Comparison of ENCODE assay signal across 18 mouse cellular contexts in the genomic region with DNA sequence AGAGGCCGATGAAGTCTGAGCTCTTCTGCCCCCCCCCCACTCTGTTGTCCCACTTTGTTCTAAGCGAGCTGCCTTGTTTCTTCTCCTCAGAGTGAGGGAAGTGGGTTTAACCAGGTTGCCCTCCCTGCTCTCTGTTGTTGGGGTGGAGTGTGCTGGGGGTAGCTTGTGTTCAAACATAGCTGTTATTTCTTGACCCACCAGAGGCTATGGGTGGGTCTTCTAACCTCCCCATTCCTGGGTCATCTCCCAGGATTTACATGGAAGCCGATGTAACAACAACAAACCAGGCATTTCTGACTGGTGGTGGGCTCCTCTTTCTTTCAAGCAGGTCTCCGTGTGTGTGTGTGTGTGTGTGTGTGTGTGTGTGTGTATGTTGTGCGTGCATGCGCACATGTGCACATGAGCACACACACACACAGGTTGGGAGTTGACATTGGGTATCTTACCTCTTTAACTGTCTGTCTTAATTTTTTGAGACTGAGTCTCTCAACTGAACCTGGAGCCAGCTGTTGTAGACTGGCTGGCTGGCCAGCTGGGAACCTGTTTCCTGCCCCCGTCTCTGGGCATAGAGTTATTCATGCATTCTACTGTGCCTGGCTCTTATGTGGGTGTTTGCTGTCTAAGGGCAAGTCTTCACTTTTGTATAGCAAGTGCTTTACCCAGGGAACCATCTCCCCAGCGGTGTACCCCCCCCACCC. TPM values are rescaled to one million over a fixed set of nuclear protein-coding genes. Genes with fewer than 3 reads are reported as not detected.
DNase-seq lines count a peak whose midpoint lies in the region; ATAC-seq and TF ChIP-seq lines count a peak whose summit lies in the region.
"Had no signal": no experiment of that assay in that cellular context is flagged by ENCODE, and none has a peak within 500 bp of the region (broad histone marks: within the 10 kb centered on the region; RNA-seq: fewer than 3 reads in every experiment).

No protein-coding gene starts in this region.

- H3K4me2 ChIP-seq in intestine, embryonic 16.5 days (ENCODE audit: low read depth, low read length), result no peak overlapping the region
- H3K4me2 ChIP-seq in intestine, postnatal 0 days (replicated peaks; ENCODE audit: low read depth), result no peak overlapping the region
- H3K4me2 ChIP-seq in stomach, embryonic 16.5 days (ENCODE audit: low read depth, low read length), result no peak overlapping the region
- H3K4me2 ChIP-seq: forebrain, embryonic 12.5 days; liver, embryonic 11.5 days; lung, embryonic 15.5 days had no signal

- H3K36me3 ChIP-seq in intestine, embryonic 16.5 days (ENCODE audit: control insufficient read depth, insufficient read depth, low read length), result no peaks in the 10 kb centered on the region
- no peaks in the 10 kb centered on the region for H3K36me3 ChIP-seq in intestine, postnatal 0 days (ENCODE audit: control insufficient read depth, insufficient read depth)
- H3K36me3 ChIP-seq in spleen, adult 2 months (ENCODE audit: control insufficient read depth, insufficient read depth, low read length), result no peaks in the 10 kb centered on the region
- no peaks in the 10 kb centered on the region for H3K36me3 ChIP-seq in stomach, embryonic 16.5 days (ENCODE audit: control insufficient read depth, insufficient read depth, low read length)
- H3K36me3 ChIP-seq: embryonic facial prominence, embryonic 10.5 days; forebrain, embryonic 12.5 days; lung, embryonic 15.5 days had no signal

- no peak overlapping the region for H3K9ac ChIP-seq in intestine, embryonic 16.5 days (ENCODE audit: low read depth, low read length)
- H3K9ac ChIP-seq in intestine, postnatal 0 days (ENCODE audit: low read depth, low read length), result no peak overlapping the region
- H3K9ac ChIP-seq in stomach, embryonic 16.5 days (ENCODE audit: low read length), result no peak overlapping the region
- H3K9ac ChIP-seq: forebrain, embryonic 12.5 days; lung, embryonic 15.5 days had no signal

- TF ChIP-seq CTCF in intestine, postnatal 0 days (IDR thresholded peaks at IDR 0.05; ENCODE audit: low read depth), result no peak
- TF ChIP-seq CTCF in spleen, adult 2 months (IDR thresholded peaks at IDR 0.05; ENCODE audit: extremely low read depth, insufficient read depth, insufficient read length, insufficient replicate concordance), result no peak

- H3K4me3 ChIP-seq in intestine, embryonic 16.5 days (ENCODE audit: low read length), result no peak overlapping the region
- no peak overlapping the region for H3K4me3 ChIP-seq in intestine, postnatal 0 days (ENCODE audit: low read depth, low read length)
- no peak overlapping the region for H3K4me3 ChIP-seq in spleen, adult 2 months (ENCODE audit: extremely low read depth, insufficient read depth, insufficient read length)
- no peak overlapping the region for H3K4me3 ChIP-seq in stomach, embryonic 16.5 days (replicated peaks; ENCODE audit: low read length)
- H3K4me3 ChIP-seq: embryonic facial prominence, embryonic 10.5 days; forebrain, embryonic 12.5 days; heart, adult 2 months; lung, embryonic 15.5 days had no signal

- no peaks in the 10 kb centered on the region for H3K27me3 ChIP-seq in intestine, embryonic 16.5 days (replicated peaks; ENCODE audit: control insufficient read depth, insufficient read depth, low read length)
- H3K27me3 ChIP-seq in intestine, postnatal 0 days (replicated peaks; ENCODE audit: control insufficient read depth, insufficient read depth, low read length), result no peaks in the 10 kb centered on the region
- H3K27me3 ChIP-seq in spleen, adult 2 months (ENCODE audit: control insufficient read depth, insufficient read depth, low read length), result no peaks in the 10 kb centered on the region
- no peaks in the 10 kb centered on the region for H3K27me3 ChIP-seq in stomach, embryonic 16.5 days (ENCODE audit: control insufficient read depth, insufficient read depth, low read length)
- H3K27me3 ChIP-seq: lung, embryonic 15.5 days had no signal

- H3K9me3 ChIP-seq in intestine, embryonic 16.5 days (ENCODE audit: control insufficient read depth, low read length), result no peaks in the 10 kb centered on the region
- no peaks in the 10 kb centered on the region for H3K9me3 ChIP-seq in intestine, postnatal 0 days (ENCODE audit: control insufficient read depth)
- H3K9me3 ChIP-seq in stomach, embryonic 16.5 days (replicated peaks; ENCODE audit: control insufficient read depth, low read length), result no peaks in the 10 kb centered on the region
- H3K9me3 ChIP-seq: embryonic facial prominence, embryonic 10.5 days; forebrain, embryonic 12.5 days; lung, embryonic 15.5 days had no signal

- TF ChIP-seq POLR2A in spleen, adult 2 months (IDR thresholded peaks at IDR 0.05; ENCODE audit: low read depth, low read length), result no peak

- 0 out of 2 replicates have a peak, but pooled peaks cover 2% of the 10 kb centered on the region for H3K4me1 ChIP-seq in intestine, embryonic 16.5 days (ENCODE audit: control insufficient read depth, insufficient read depth, low read length)
- peaks cover 3% of the 10 kb centered on the region; the same call in 1 of the 2 replicates for H3K4me1 ChIP-seq in intestine, postnatal 0 days (replicated peaks; ENCODE audit: control insufficient read depth, insufficient read depth, low read length)
- peaks cover 53% of the 10 kb centered on the region; the same call in 1 of the 2 replicates for H3K4me1 ChIP-seq in spleen, adult 2 months (ENCODE audit: control insufficient read depth, insufficient read depth, insufficient read length)
- 0 out of 2 replicates have a peak, but pooled peaks cover 2% of the 10 kb centered on the region for H3K4me1 ChIP-seq in stomach, embryonic 16.5 days (ENCODE audit: control insufficient read depth, insufficient read depth, low read length)

- H3K27ac ChIP-seq in intestine, embryonic 16.5 days (ENCODE audit: low read length), result no peak overlapping the region
- no peak overlapping the region for H3K27ac ChIP-seq in intestine, postnatal 0 days (ENCODE audit: low read depth, low read length)
- H3K27ac ChIP-seq in spleen, adult 2 months (ENCODE audit: insufficient read depth, low read length), result peak overlapping the region; percentile 72
- H3K27ac ChIP-seq in stomach, embryonic 16.5 days (ENCODE audit: low read length), result peak overlapping the region; percentile 51
- H3K27ac ChIP-seq: embryonic facial prominence, embryonic 10.5 days; forebrain, embryonic 12.5 days; heart, adult 2 months; lung, embryonic 15.5 days had no signal

- 69% methylated on average over 8 of the region's 8 CpGs for WGBS in intestine, embryonic 16.5 days
- WGBS in intestine, postnatal 0 days, result 68% methylated on average over 8 of the region's 8 CpGs
- 44% methylated on average over 8 of the region's 8 CpGs for WGBS in spleen, adult 2 months
- 71% methylated on average over 8 of the region's 8 CpGs for WGBS in stomach, embryonic 16.5 days

- no peak for DNase-seq in spleen, adult 2 months (ENCODE audit: low read depth in 1 of 2, low spot score in 2 of 2)
- DNase-seq in spleen, adult 12 weeks (ENCODE audit: low spot score), result no peak
- DNase-seq in thymus, postnatal 36 days, result peak; percentile 72 to 80
- no peak for DNase-seq in B cell, adult 2 months
- no peak for DNase-seq in cerebellum, postnatal 25 days
- DNase-seq: cerebellum, adult 8-10 months; heart, adult 2 months; kidney, adult 18-20 months; kidney, postnatal 36 days; lung, postnatal 4 days had no signal

- peak; percentile 2; the same call in 1 of the 2 replicates for ATAC-seq in intestine, embryonic 16.5 days
- no peak for ATAC-seq in intestine, postnatal 0 days
- ATAC-seq in stomach, embryonic 16.5 days (ENCODE audit: insufficient read depth, low FRiP score), result no peak
- ATAC-seq: hindbrain, embryonic 16.5 days had no signal

RNA-seq across cellular contexts. Expression of a gene that starts 10.7 kb away (rescaled TPM):
- 1.9 and 2.2 TPM in 2 replicates for polyA plus RNA-seq in intestine, embryonic 16.5 days (2015; fragmentation: Nextera tagmentation; extraction: Ambion mirVana)
- 1.3 TPM in 2 replicates for polyA plus RNA-seq in intestine, postnatal 0 days (2015; fragmentation: Nextera tagmentation; extraction: Ambion mirVana)
- 288 and 315 TPM in 2 replicates for polyA plus RNA-seq in spleen, adult 2 months (2012; rRNA removed)
- polyA plus RNA-seq in stomach, embryonic 16.5 days (2015; fragmentation: Nextera tagmentation; extraction: Ambion mirVana), result 6.1 and 7.6 TPM in 2 replicates

Comparison
In these comparisons a context has a peak if more than half of its experiments do, and no peak if none do; other contexts are left out.
1. H3K27ac ChIP-seq: peak in spleen, adult 2 months (single experiment) and stomach, embryonic 16.5 days (single experiment); none in intestine, embryonic 16.5 days (single experiment) and intestine, postnatal 0 days (single experiment).
2. DNase-seq: peak in thymus, postnatal 36 days (2 of 2); none in spleen, adult 2 months (0 of 2), spleen, adult 12 weeks (single experiment), B cell, adult 2 months (0 of 2) and cerebellum, postnatal 25 days (0 of 2).
3. RNA of a gene that starts 10.7 kb away (polyA plus RNA-seq): 288 to 315 TPM in spleen, adult 2 months; 6.1 to 7.6 TPM in stomach, embryonic 16.5 days, 1.9 to 2.2 TPM in intestine, embryonic 16.5 days and 1.3 TPM in intestine, postnatal 0 days; every median in the first group is over 10 times any median in the second.